Mouse (Mus musculus) kidney, embryonic 16.5 days (tissue): ENCODE results near the gene Mif. TPM values are rescaled to one million over a fixed set of nuclear protein-coding genes. Genes with fewer than 3 reads are reported as not detected.

Source experiments
- ATAC-seq: fragments of 200-750 bp; cut with Nextera tagmentation; 2 replicates; pipeline ENCODE4 v1.8.0; 2017; ENCODE audit warnings: moderate TSS enrichment; ENCODE audit not compliant: low FRiP score, low TSS enrichment
- H3K27ac ChIP-seq: fragments of 300-500 bp; sonication (generic); 2 replicates; pipeline ENCODE4 v1.5.1; 2014; ENCODE audit warnings: low read length
- H3K27me3 ChIP-seq: fragments of 300-500 bp; sonication (generic); 2 replicates; pipeline ENCODE4 v1.6.1; 2014; ENCODE audit warnings: low read length, control low read depth, mixed read lengths; ENCODE audit not compliant: insufficient read depth
- H3K36me3 ChIP-seq: fragments of 300-500 bp; sonication (generic); 2 replicates; pipeline ENCODE4 v1.6.1; 2014; ENCODE audit warnings: low read length, control low read depth, mixed read lengths; ENCODE audit not compliant: insufficient read depth
- H3K4me1 ChIP-seq: fragments of 300-500 bp; sonication (generic); 2 replicates; pipeline ENCODE4 v1.6.1; 2014; ENCODE audit warnings: low read length, control low read depth, mixed read lengths; ENCODE audit not compliant: insufficient read depth
- H3K4me2 ChIP-seq: fragments of 300-500 bp; sonication (generic); replicated peaks from 2 replicates; pipeline ENCODE4 v1.6.1; 2014; ENCODE audit warnings: low read depth, low read length
- H3K4me3 ChIP-seq: fragments of 300-500 bp; sonication (generic); 2 replicates; pipeline ENCODE4 v1.5.1; 2014; ENCODE audit warnings: mild to moderate bottlenecking, low read length
- H3K9ac ChIP-seq: fragments of 300-500 bp; sonication (generic); replicated peaks from 2 replicates; pipeline ENCODE4 v1.6.1; 2014; ENCODE audit warnings: low read length
- H3K9me3 ChIP-seq: fragments of 300-500 bp; sonication (generic); 2 replicates; pipeline ENCODE4 v1.6.1; 2016; ENCODE audit warnings: low read length, control low read depth
- WGBS: fragments of 180-500 bp; shearing (Covaris S2); extraction: QIAGEN DNeasy Blood & Tissue Kit; methylation state at CpG from one replicate; pipeline ENCODE4 v1.1.7; 2014; 5-methylcytosine and 5-hydroxymethylcytosine counted together
- polyA plus RNA-seq: library from polyadenylated mRNA; unstranded; fragments of >200 nt; fragmentation: Nextera tagmentation; extraction: Ambion mirVana; gene quantifications from 2 replicates; pipeline ENCODE4 v1.2.1, GENCODE M21; 2015

The Mif gene
- polyA plus RNA-seq, 1 experiment from 2014 or later = 2,111 TPM

DNA sequence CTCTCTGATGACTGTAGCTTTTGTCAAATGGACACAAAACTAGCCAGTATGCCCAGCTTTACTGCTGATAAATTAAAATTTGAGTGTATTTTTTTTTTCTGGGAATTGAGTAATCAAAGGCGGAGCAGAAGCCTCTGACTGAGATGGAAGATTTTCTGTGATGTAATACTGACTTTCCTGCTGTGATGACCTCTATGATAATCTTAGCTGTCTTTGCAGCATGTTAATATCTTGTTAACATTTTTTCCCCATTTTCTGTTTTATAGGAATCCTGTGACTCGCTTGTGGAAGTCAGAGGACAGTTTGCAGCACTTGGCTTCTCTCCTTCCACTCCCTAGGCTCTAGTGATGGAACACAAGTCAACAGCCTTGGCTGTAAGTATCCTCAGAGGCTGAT is 29.8 kb downstream of the Mif start:
- WGBS = 93% methylated on average over 2 of the region's 2 CpGs
- Histone ChIP-seq H3K36me3 (no peaks in the 10 kb centered on the region), H3K27me3 (no peaks in the 10 kb centered on the region), H3K4me3 (no peak overlapping the region), H3K9me3 (no peaks in the 10 kb centered on the region), H3K4me1 (peaks cover 17% of the 10 kb centered on the region), H3K9ac (no peak overlapping the region), H3K27ac (no peak overlapping the region), H3K4me2 (no peak overlapping the region)
- no peak for ATAC-seq

DNA sequence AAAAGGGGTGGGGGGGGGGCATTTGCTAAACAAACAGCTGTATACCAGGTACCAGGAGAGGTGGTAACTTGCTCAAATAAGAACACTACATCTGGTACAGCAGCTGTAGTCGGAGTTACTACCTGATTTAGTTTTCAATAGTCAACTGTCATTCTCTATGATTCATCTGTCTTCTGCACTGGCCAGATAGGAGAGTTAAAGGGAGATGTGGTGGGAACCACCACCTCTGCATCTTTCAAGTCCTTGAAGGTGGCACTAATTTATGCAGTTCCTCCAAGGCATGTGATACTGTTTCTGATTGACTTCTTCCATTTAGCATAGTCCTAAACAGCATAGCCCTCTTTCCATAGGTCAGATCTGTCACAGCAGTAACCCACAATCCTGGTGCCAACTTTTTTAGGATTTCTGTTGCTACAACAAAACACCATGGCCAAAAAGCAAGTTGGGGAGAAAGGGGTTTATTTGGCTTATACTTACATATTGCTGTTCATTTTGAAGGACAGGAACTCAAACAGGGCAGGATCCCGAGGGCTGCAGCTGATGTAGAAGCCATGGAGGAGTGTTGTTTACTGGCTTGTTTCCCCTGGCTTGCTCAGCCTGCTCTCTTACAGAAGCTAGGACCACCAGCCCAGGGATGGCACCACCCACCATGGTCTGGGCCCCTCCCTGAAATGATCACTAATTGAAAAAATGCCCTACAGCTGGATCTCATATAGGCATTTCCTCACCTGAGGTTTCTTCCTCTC is 30.3 kb downstream of the Mif start:
- Histone ChIP-seq H3K9ac (no peak overlapping the region), H3K9me3 (no peaks in the 10 kb centered on the region), H3K4me1 (peaks cover 14% of the 10 kb centered on the region), H3K4me3 (no peak overlapping the region), H3K27ac (no peak overlapping the region), H3K4me2 (no peak overlapping the region), H3K36me3 (no peaks in the 10 kb centered on the region), H3K27me3 (no peaks in the 10 kb centered on the region)
- 83% methylated on average over 2 of the region's 2 CpGs for WGBS
- no peak for ATAC-seq

DNA sequence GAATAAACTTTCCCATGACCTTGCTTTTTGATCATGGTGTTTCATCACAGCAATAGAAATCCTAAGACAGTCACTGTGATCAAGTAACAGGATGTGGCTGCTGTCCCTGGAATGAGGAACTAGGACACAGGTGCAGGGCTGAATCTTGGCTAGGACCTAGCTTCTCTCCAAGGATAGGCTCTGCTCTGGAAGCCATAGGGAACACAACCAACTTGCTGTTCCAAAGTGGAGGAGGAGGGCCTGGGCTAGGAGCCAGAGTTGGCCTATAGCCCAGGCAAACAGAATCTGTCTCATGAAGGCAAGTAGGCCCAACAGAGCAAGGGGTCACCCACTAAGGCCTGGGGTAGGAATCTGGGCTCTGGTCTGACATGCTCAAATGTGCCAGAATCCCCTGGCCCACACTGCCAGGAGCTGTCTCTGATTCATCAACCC is 31.5 kb downstream of the Mif start:
- no peak overlapping the region for H3K9ac ChIP-seq
- H3K4me2 ChIP-seq = no peak overlapping the region
- H3K27ac ChIP-seq = no peak overlapping the region
- H3K36me3 ChIP-seq = no peaks in the 10 kb centered on the region
- no peak overlapping the region for H3K4me3 ChIP-seq
- H3K4me1 ChIP-seq = peaks cover 6% of the 10 kb centered on the region
- H3K9me3 ChIP-seq = no peaks in the 10 kb centered on the region
- no peak for ATAC-seq
- H3K27me3 ChIP-seq = no peaks in the 10 kb centered on the region

DNA sequence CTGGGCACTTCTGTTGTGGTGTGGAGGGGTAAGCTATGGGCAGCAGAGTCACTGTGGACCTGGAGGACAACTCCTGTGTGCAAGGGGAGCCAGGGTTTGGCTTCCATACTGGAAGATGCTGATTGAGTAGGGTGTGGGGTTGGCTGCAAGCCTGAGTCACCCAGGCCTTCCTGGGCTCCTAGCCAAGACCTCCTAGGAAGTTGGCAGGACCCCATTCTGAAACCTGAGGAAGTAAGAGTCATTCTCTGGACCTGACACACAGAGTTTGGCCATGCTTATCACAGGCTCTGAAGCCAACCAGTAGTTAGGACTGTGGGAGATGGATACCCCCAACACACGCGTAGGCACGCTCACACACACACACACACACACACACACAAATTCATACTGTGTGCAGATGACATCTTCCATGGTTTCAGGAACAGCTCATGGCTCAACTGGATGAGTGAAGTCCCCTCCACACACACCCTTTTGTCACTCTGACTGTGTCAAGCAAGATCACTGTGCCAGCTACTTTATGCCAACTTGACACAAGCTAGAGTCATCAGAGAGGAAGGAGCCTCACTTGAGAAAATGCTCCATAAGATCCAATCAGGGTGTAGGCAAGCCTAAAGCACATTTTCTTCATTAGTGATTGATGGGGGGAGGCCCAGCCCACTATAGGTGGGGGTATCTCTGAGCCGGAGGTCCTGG is 32.2 kb downstream of the Mif start:
- WGBS = 81% methylated on average over 4 of the region's 4 CpGs
- Histone ChIP-seq H3K4me3 (no peak overlapping the region), H3K27ac (no peak overlapping the region), H3K9ac (no peak overlapping the region), H3K36me3 (no peaks in the 10 kb centered on the region), H3K9me3 (no peaks in the 10 kb centered on the region), H3K27me3 (no peaks in the 10 kb centered on the region), H3K4me1 (no peaks in the 10 kb centered on the region), H3K4me2 (no peak overlapping the region)
- no peak for ATAC-seq

DNA sequence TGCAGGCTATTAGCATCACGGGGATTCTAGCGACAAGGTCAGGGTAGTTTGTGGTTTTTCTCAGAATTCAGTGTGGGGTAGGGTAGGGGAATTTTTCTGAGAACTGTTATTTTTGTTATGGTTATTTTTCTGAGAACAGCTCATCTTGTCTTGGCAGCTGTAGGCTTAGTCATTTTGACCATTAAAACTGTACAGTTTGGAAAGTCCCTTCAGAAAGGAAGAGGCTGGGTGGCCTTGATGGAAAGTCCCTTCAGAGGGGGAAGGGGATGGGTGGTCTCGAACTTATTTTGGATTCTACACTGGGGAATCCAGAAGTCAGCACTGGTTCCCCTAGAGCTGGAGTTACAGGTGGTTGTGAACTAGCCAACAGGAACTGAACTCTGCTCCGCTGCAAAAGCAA is 35.5 kb downstream of the Mif start:
- Histone ChIP-seq H3K4me3 (no peak overlapping the region), H3K4me2 (no peak overlapping the region), H3K27ac (no peak overlapping the region), H3K9me3 (no peaks in the 10 kb centered on the region), H3K27me3 (no peaks in the 10 kb centered on the region), H3K36me3 (no peaks in the 10 kb centered on the region), H3K4me1 (no peaks in the 10 kb centered on the region), H3K9ac (no peak overlapping the region)
- 86% methylated on average over 4 of the region's 4 CpGs for WGBS
- ATAC-seq = no peak

DNA sequence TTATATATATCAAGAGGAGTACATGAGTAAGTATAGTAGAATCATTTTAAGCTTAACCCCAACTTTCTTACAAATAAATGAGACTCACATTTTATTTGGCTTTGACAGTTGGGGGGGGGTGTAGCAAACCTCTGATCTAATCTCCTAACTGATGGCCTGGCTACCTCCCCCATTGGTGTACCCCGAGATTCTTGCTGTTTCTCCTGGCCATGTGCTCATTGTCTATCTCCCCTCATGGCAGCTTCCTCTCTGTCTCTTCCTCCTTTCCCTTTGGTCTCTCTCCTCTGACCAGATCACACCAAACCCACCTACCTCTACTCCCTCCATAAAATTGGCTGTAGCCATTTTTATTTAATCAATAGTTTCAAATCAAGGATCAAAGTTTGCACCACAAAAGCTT is 36.3 kb downstream of the Mif start:
- Histone ChIP-seq H3K4me3 (no peak overlapping the region), H3K4me2 (no peak overlapping the region), H3K4me1 (no peaks in the 10 kb centered on the region), H3K27me3 (no peaks in the 10 kb centered on the region), H3K27ac (no peak overlapping the region), H3K9me3 (no peaks in the 10 kb centered on the region), H3K36me3 (no peaks in the 10 kb centered on the region), H3K9ac (no peak overlapping the region)
- no peak for ATAC-seq
- WGBS = 90% methylated on average over 1 of the region's 1 CpGs

DNA sequence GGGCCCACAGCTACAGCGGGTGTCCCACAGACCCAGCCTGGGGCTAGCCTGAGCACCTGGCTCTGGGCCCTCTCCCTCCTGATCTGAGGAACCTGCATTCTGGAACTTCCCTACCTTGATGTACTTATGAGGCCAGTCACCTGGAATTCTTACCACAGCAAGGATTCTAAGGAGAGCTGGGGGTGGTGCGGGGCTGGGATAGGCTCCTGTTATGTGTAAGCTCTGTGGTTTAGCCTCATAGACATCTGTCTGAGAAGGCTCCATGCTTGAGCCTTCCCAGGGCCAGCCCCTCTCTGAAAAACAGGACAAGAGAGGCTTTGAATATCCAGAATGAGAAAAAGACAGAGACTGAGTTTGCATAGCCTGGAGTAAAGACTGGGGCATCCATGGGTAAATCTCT is 37.6 kb downstream of the Mif start, which contains the start of gene Gstt4:
Gstt4 (minus strand) TSS at position 101 of the 400 bp plus-strand sequence.
- WGBS = 89% methylated on average over 2 of the region's 2 CpGs
- no peaks in the 10 kb centered on the region for H3K27me3 ChIP-seq
- H3K36me3 ChIP-seq = no peaks in the 10 kb centered on the region
- H3K9ac ChIP-seq = no peak within 1 kb of the TSS
- no peak within 1 kb of the TSS for H3K4me3 ChIP-seq
- no peaks in the 10 kb centered on the region for H3K9me3 ChIP-seq
- no peak for ATAC-seq
- H3K4me1 ChIP-seq = no peaks in the 10 kb centered on the region
- H3K27ac ChIP-seq = no peak within 1 kb of the TSS
- H3K4me2 ChIP-seq = no peak within 1 kb of the TSS

DNA sequence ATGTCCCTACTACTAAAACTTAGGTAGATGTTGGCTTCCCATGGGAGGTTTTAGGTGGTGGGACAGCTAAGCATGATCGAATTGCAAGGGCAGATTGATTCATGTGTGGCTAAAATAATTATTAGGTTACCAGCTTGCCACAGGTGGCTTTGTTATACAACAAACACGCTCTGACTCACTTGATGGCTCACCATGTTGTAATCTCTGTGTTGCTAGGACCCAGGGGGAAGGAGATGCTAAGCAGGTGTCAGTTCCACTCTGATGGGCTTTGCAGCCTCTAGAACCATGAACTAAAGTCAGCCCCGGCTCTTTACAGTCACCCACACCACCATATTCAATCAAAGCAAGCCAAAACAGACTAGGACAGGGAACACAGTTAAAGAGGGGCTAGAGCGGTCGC is 40.2 kb downstream of the Mif start:
- Histone ChIP-seq H3K9me3 (no peaks in the 10 kb centered on the region), H3K4me3 (no peak overlapping the region), H3K9ac (no peak overlapping the region), H3K27ac (no peak overlapping the region), H3K4me1 (no peaks in the 10 kb centered on the region), H3K27me3 (no peaks in the 10 kb centered on the region), H3K4me2 (no peak overlapping the region), H3K36me3 (no peaks in the 10 kb centered on the region)
- WGBS = 76% methylated on average over 5 of the region's 5 CpGs
- no peak for ATAC-seq

DNA sequence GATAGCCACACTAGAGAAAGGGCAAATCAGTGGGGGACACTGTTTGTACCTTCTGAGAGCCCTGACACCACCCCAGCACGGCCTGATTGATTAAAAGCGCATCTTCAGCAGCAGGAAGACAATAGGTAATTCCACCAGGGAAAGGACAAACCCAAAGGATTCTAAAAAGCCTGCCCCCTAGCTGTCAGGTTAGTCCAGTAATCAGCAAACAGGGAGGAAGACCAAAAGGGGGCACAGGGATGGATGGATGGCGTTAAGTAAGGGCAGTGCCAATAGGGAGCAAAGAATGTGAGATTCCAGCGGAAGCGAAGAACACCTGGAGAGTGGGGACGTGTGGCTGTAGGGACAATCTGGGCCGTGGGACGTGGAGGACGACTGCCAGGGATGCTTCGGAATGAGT is 41.4 kb downstream of the Mif start:
- 62% methylated on average over 10 of the region's 10 CpGs for WGBS
- no peaks in the 10 kb centered on the region for H3K9me3 ChIP-seq
- no peak for ATAC-seq

More for the DNA sequence above, 41.4 kb downstream of the Mif start:
- no peaks in the 10 kb centered on the region for H3K27me3 ChIP-seq
- H3K27ac ChIP-seq = no peak overlapping the region
- no peak overlapping the region for H3K9ac ChIP-seq
- H3K4me3 ChIP-seq = no peak overlapping the region
- H3K4me1 ChIP-seq = no peaks in the 10 kb centered on the region
- H3K36me3 ChIP-seq = no peaks in the 10 kb centered on the region
- H3K4me2 ChIP-seq = no peak overlapping the region
